Mouse (Mus musculus): ENCODE data around the gene Fgfr2. TPM values are rescaled to one million over a fixed set of nuclear protein-coding genes. Genes with fewer than 3 reads are reported as not detected.

The Fgfr2 gene
- polyA plus RNA-seq, 1 experiment from 2014 or later, result 67.0 TPM

GRCm38 (mm10) chr7:130930401-130930800, 2192.7 kb downstream of the Fgfr2 start:
- Histone ChIP-seq H3K9me3 (no peaks in the 10 kb centered on the region), H3K9ac (no peak overlapping the region), H3K4me2 (replicated peaks) (no peak overlapping the region), H3K36me3 (no peaks in the 10 kb centered on the region), H3K4me1 (replicated peaks) (0 out of 2 replicates have a peak, but pooled peaks cover 4% of the 10 kb centered on the region), H3K27ac (no peak overlapping the region), H3K4me3 (replicated peaks) (no peak overlapping the region), H3K27me3 (replicated peaks) (peaks cover 23% of the 10 kb centered on the region)
- WGBS, result 66% methylated on average over 3 of the region's 3 CpGs
- no peak for ATAC-seq

GRCm38 (mm10) chr7:130922981-130923731, 2200.0 kb downstream of the Fgfr2 start:
- Histone ChIP-seq H3K9me3 (no peaks in the 10 kb centered on the region), H3K4me3 (replicated peaks) (no peak overlapping the region), H3K4me1 (replicated peaks) (no peaks in the 10 kb centered on the region), H3K4me2 (replicated peaks) (no peak overlapping the region), H3K27ac (no peak overlapping the region), H3K9ac (no peak overlapping the region), H3K36me3 (no peaks in the 10 kb centered on the region), H3K27me3 (replicated peaks) (no peaks in the 10 kb centered on the region)
- no peak for ATAC-seq
- WGBS, result 72% methylated on average over 13 of the region's 13 CpGs

- no peak overlapping the region for H3K4me3 ChIP-seq (replicated peaks)
- no peaks in the 10 kb centered on the region for H3K9me3 ChIP-seq
- 76% methylated on average over 2 of the region's 2 CpGs for WGBS
- ATAC-seq, result no peak
- H3K36me3 ChIP-seq, result no peaks in the 10 kb centered on the region
- no peak overlapping the region for H3K27ac ChIP-seq
- no peak overlapping the region for H3K4me2 ChIP-seq (replicated peaks)
- H3K27me3 ChIP-seq (replicated peaks), result no peaks in the 10 kb centered on the region
- H3K4me1 ChIP-seq (replicated peaks), result no peaks in the 10 kb centered on the region
- H3K9ac ChIP-seq, result no peak overlapping the region
These were observed 2204.9 kb downstream of the Fgfr2 start for GRCm38 (mm10) chr7:130918260-130918659.

GRCm38 (mm10) chr7:130914693-130915363, 2208.3 kb downstream of the Fgfr2 start:
- no peak overlapping the region for H3K4me2 ChIP-seq (replicated peaks)
- H3K27ac ChIP-seq, result no peak overlapping the region
- no peaks in the 10 kb centered on the region for H3K4me1 ChIP-seq (replicated peaks)
- WGBS, result 51% methylated on average over 5 of the region's 5 CpGs
- H3K9ac ChIP-seq, result no peak overlapping the region
- no peaks in the 10 kb centered on the region for H3K36me3 ChIP-seq
- no peak overlapping the region for H3K4me3 ChIP-seq (replicated peaks)
- no peak for ATAC-seq
- H3K27me3 ChIP-seq (replicated peaks), result no peaks in the 10 kb centered on the region
- H3K9me3 ChIP-seq, result no peaks in the 10 kb centered on the region

- Histone ChIP-seq H3K9me3 (no peaks in the 10 kb centered on the region), H3K27ac (no peak overlapping the region), H3K4me1 (replicated peaks) (no peaks in the 10 kb centered on the region), H3K27me3 (replicated peaks) (no peaks in the 10 kb centered on the region), H3K36me3 (peaks cover 4% of the 10 kb centered on the region; the same call in 1 of the 2 replicates), H3K9ac (no peak overlapping the region), H3K4me3 (replicated peaks) (no peak overlapping the region), H3K4me2 (replicated peaks) (no peak overlapping the region)
- 91% methylated on average over 14 of the region's 14 CpGs for WGBS
- no peak for ATAC-seq
These were observed 2212.3 kb downstream of the Fgfr2 start for GRCm38 (mm10) chr7:130910841-130911240.

- no peak overlapping the region for H3K4me2 ChIP-seq (replicated peaks)
- H3K4me3 ChIP-seq (replicated peaks), result no peak overlapping the region
- no peaks in the 10 kb centered on the region for H3K4me1 ChIP-seq (replicated peaks)
- H3K9me3 ChIP-seq, result no peaks in the 10 kb centered on the region
- no peaks in the 10 kb centered on the region for H3K27me3 ChIP-seq (replicated peaks)
- H3K9ac ChIP-seq, result no peak overlapping the region
- 85% methylated on average over 13 of the region's 13 CpGs for WGBS
- peaks cover 4% of the 10 kb centered on the region; the same call in 1 of the 2 replicates for H3K36me3 ChIP-seq
- no peak overlapping the region for H3K27ac ChIP-seq
- no peak for ATAC-seq
These were observed 2218.4 kb downstream of the Fgfr2 start for GRCm38 (mm10) chr7:130904571-130905365.

GRCm38 (mm10) chr7:130903505-130904074, 2219.6 kb downstream of the Fgfr2 start:
- H3K27me3 ChIP-seq (replicated peaks), result no peaks in the 10 kb centered on the region
- H3K4me2 ChIP-seq (replicated peaks), result no peak overlapping the region
- H3K9ac ChIP-seq, result no peak overlapping the region
- H3K27ac ChIP-seq, result no peak overlapping the region
- no peak overlapping the region for H3K4me3 ChIP-seq (replicated peaks)
- H3K4me1 ChIP-seq (replicated peaks), result no peaks in the 10 kb centered on the region
- no peaks in the 10 kb centered on the region for H3K9me3 ChIP-seq
- no peaks in the 10 kb centered on the region; the same call in 1 of the 2 replicates for H3K36me3 ChIP-seq
- no peak for ATAC-seq
- WGBS, result 87% methylated on average over 16 of the region's 16 CpGs

GRCm38 (mm10) chr7:130902929-130903328, 2220.2 kb downstream of the Fgfr2 start:
- H3K4me2 ChIP-seq (replicated peaks), result no peak overlapping the region
- no peak overlapping the region for H3K27ac ChIP-seq
- H3K36me3 ChIP-seq, result no peaks in the 10 kb centered on the region; the same call in 1 of the 2 replicates
- no peaks in the 10 kb centered on the region for H3K27me3 ChIP-seq (replicated peaks)
- H3K9me3 ChIP-seq, result no peaks in the 10 kb centered on the region
- no peak overlapping the region for H3K9ac ChIP-seq
- no peak for ATAC-seq
- H3K4me1 ChIP-seq (replicated peaks), result no peaks in the 10 kb centered on the region
- no peak overlapping the region for H3K4me3 ChIP-seq (replicated peaks)
- 92% methylated on average over 1 of the region's 1 CpGs for WGBS

GRCm38 (mm10) chr7:130900233-130900848, 2222.8 kb downstream of the Fgfr2 start:
- Histone ChIP-seq H3K4me3 (replicated peaks) (no peak overlapping the region), H3K27me3 (replicated peaks) (no peaks in the 10 kb centered on the region), H3K9ac (no peak overlapping the region), H3K4me1 (replicated peaks) (no peaks in the 10 kb centered on the region), H3K4me2 (replicated peaks) (no peak overlapping the region), H3K27ac (no peak overlapping the region), H3K9me3 (no peaks in the 10 kb centered on the region), H3K36me3 (no peaks in the 10 kb centered on the region; the same call in 1 of the 2 replicates)
- ATAC-seq, result no peak
- WGBS, result 92% methylated on average over 5 of the region's 5 CpGs

- ATAC-seq, result no peak
- Histone ChIP-seq H3K27ac (no peak overlapping the region), H3K4me2 (replicated peaks) (no peak overlapping the region), H3K9ac (no peak overlapping the region), H3K27me3 (replicated peaks) (no peaks in the 10 kb centered on the region), H3K4me1 (replicated peaks) (no peaks in the 10 kb centered on the region), H3K9me3 (no peaks in the 10 kb centered on the region), H3K36me3 (no peaks in the 10 kb centered on the region; the same call in 1 of the 2 replicates), H3K4me3 (replicated peaks) (no peak overlapping the region)
- WGBS, result 86% methylated on average over 4 of the region's 4 CpGs
These were observed 2224.8 kb downstream of the Fgfr2 start for GRCm38 (mm10) chr7:130898373-130898772.

- H3K9ac ChIP-seq, result no peak overlapping the region
- 91% methylated on average over 10 of the region's 10 CpGs for WGBS
- no peak overlapping the region for H3K4me2 ChIP-seq (replicated peaks)
- no peaks in the 10 kb centered on the region for H3K27me3 ChIP-seq (replicated peaks)
- no peak overlapping the region for H3K4me3 ChIP-seq (replicated peaks)
- ATAC-seq, result no peak
- no peaks in the 10 kb centered on the region for H3K36me3 ChIP-seq
- H3K4me1 ChIP-seq (replicated peaks), result no peaks in the 10 kb centered on the region
- H3K9me3 ChIP-seq, result no peaks in the 10 kb centered on the region
- no peak overlapping the region for H3K27ac ChIP-seq
These were observed 2225.9 kb downstream of the Fgfr2 start for GRCm38 (mm10) chr7:130897201-130897600.
